Mouse (Mus musculus) thymus, adult 2 months (tissue): ENCODE measurements around the gene Paf1.

Source experiments
- CTCF ChIP-seq: fragments of 200-500 bp; IDR thresholded peaks from 2 replicates; pipeline ENCODE4 v1.5.1; 2012; ENCODE audit warnings: mild to moderate bottlenecking, control low read depth, low read length, moderate library complexity, borderline replicate concordance; ENCODE audit not compliant: control insufficient read depth, poor library complexity, insufficient read depth; ENCODE audit errors: extremely low read depth
- POLR2A ChIP-seq: fragments of 200-500 bp; IDR thresholded peaks from 2 replicates; pipeline ENCODE4 v1.6.1; 2012; ENCODE audit warnings: mild to moderate bottlenecking, low read length, control low read depth, moderate library complexity; ENCODE audit not compliant: control insufficient read depth, poor library complexity, insufficient read depth; ENCODE audit errors: extremely low read depth

GRCm38 (mm10) chr7:28368276-28368920 is 24.4 kb upstream of the Paf1 start:
- no peak for TF ChIP-seq POLR2A
- TF ChIP-seq CTCF = no peak
